In genomic region chr3:131638216-131638615, GRCm38 (mm10) we compare ENCODE assay signal across 10 mouse cellular contexts.
DNase-seq lines count a peak whose midpoint lies in the region; ATAC-seq and TF ChIP-seq lines count a peak whose summit lies in the region.
"Had no signal": no experiment of that assay in that cellular context is flagged by ENCODE, and none has a peak within 500 bp of the region (broad histone marks: within the 10 kb centered on the region; RNA-seq: fewer than 3 reads in every experiment).

No protein-coding gene starts in this region.

- WGBS in lung, embryonic 14.5 days, result 76% methylated on average over 7 of the region's 7 CpGs

- no peak for DNase-seq in cerebellum, postnatal 4 days (ENCODE audit: low spot score in 2 of 2)
- no peak for DNase-seq in lung, embryonic 14.5 days
- DNase-seq in lung, postnatal 10 days, result no peak
- peak; percentile 67 for DNase-seq in cerebellum, postnatal 25 days
- peak; percentile 15 for DNase-seq in mesoderm, embryonic 11.5 days (ENCODE audit: low read depth, low spot score)
- no peak for DNase-seq in right cerebral cortex, postnatal 10 days (ENCODE audit: low spot score in 2 of 2)
- DNase-seq in layer of hippocampus, adult 11-12 months (ENCODE audit: low spot score), result no peak

- no peak for TF ChIP-seq CTCF in lung, embryonic 14.5 days (IDR thresholded peaks at IDR 0.05; ENCODE audit: low read depth)

- H3K9me3 ChIP-seq in lung, embryonic 14.5 days (ENCODE audit: low read depth, low read length), result no peaks in the 10 kb centered on the region
- H3K9me3 ChIP-seq: embryonic facial prominence, embryonic 12.5 days; heart, embryonic 13.5 days had no signal

- H3K27me3 ChIP-seq in lung, embryonic 14.5 days (ENCODE audit: insufficient read depth, low read length), result no peaks in the 10 kb centered on the region
- H3K27me3 ChIP-seq: embryonic facial prominence, embryonic 12.5 days; heart, embryonic 13.5 days had no signal

- H3K4me3 ChIP-seq in lung, embryonic 14.5 days (ENCODE audit: low read depth, low read length), result no peak overlapping the region
- H3K4me3 ChIP-seq: embryonic facial prominence, embryonic 12.5 days; heart, embryonic 13.5 days had no signal

- H3K27ac ChIP-seq in lung, embryonic 14.5 days (ENCODE audit: low read depth), result no peak overlapping the region
- H3K27ac ChIP-seq: embryonic facial prominence, embryonic 12.5 days; heart, embryonic 13.5 days had no signal

- H3K9ac ChIP-seq in lung, embryonic 14.5 days, result no peak overlapping the region
- H3K9ac ChIP-seq: embryonic facial prominence, embryonic 12.5 days; heart, embryonic 13.5 days had no signal

- no peak overlapping the region for H3K4me2 ChIP-seq in lung, embryonic 14.5 days
- H3K4me2 ChIP-seq: embryonic facial prominence, embryonic 12.5 days; heart, embryonic 13.5 days had no signal

- H3K36me3 ChIP-seq in lung, embryonic 14.5 days (ENCODE audit: insufficient read depth), result peaks cover 11% of the 10 kb centered on the region; the same call in 1 of the 2 replicates

- peak; percentile 57 for ATAC-seq in cerebellum, adult (ENCODE audit: insufficient number of reproducible peaks, low FRiP score, low TSS enrichment)
- peak; percentile 21; the same call in 1 of the 2 replicates for ATAC-seq in lung, embryonic 14.5 days (ENCODE audit: insufficient read depth)

- H3K4me1 ChIP-seq in lung, embryonic 14.5 days (ENCODE audit: insufficient read depth), result no peaks in the 10 kb centered on the region

Comparison
In these comparisons a context has a peak if more than half of its experiments do, and no peak if none do; other contexts are left out.
1. DNase-seq: peak in cerebellum, postnatal 25 days (2 of 2) and mesoderm, embryonic 11.5 days (single experiment); none in cerebellum, postnatal 4 days (0 of 2), lung, embryonic 14.5 days (single experiment), lung, postnatal 10 days (single experiment), right cerebral cortex, postnatal 10 days (0 of 2) and layer of hippocampus, adult 11-12 months (single experiment).